Mouse (Mus musculus) cerebellum, adult 2 months (tissue): ENCODE data around the gene Neb. TPM values are rescaled to one million over a fixed set of nuclear protein-coding genes. Genes with fewer than 3 reads are reported as not detected.

ENCODE experiments used
- DNase-seq, 2 experiments: peaks; one replicate each; pipeline ENCODE4 v3.0.0; 2021
- H3K27ac ChIP-seq: fragments of 200-500 bp; 2 replicates; pipeline ENCODE4 v1.5.1; 2012; ENCODE audit warnings: low read length, control low read depth, inconsistent platforms; ENCODE audit not compliant: insufficient read depth
- H3K27me3 ChIP-seq: fragments of 200-500 bp; 2 replicates; pipeline ENCODE4 v1.6.1; 2012; ENCODE audit warnings: inconsistent platforms, mild to moderate bottlenecking, low read length, moderate library complexity; ENCODE audit not compliant: control insufficient read depth, insufficient read depth
- H3K4me1 ChIP-seq: fragments of 200-500 bp; 2 replicates; pipeline ENCODE4 v1.6.1; 2011; ENCODE audit warnings: low read length; ENCODE audit not compliant: control insufficient read depth, insufficient read depth
- H3K4me3 ChIP-seq: fragments of 200-500 bp; replicated peaks from 2 replicates; pipeline ENCODE3; 2011; ENCODE audit warnings: mild to moderate bottlenecking, low read depth, low read length, control low read depth; ENCODE audit not compliant: insufficient read depth
- CTCF ChIP-seq: fragments of 200-500 bp; IDR thresholded peaks from 2 replicates; pipeline ENCODE4 v1.5.1; 2011; ENCODE audit warnings: low read depth, mild to moderate bottlenecking, control low read depth, low read length, moderate library complexity, borderline replicate concordance; ENCODE audit not compliant: insufficient read depth
- POLR2A ChIP-seq: fragments of 200-500 bp; IDR thresholded peaks from 2 replicates; pipeline ENCODE4 v1.6.1; 2011; ENCODE audit warnings: low read length, control low read depth, borderline replicate concordance; ENCODE audit not compliant: insufficient read depth
- WGBS: fragments of 180-500 bp; shearing (Covaris S2); methylation state at CpG from one replicate; pipeline ENCODE4 v1.1.7; 2018; 5-methylcytosine and 5-hydroxymethylcytosine counted together
- polyA plus RNA-seq: library from polyadenylated mRNA; depleted of rRNA; stranded (reverse); fragments of >200 nt; gene quantifications from 2 replicates; pipeline ENCODE4 v1.2.3, GENCODE M21; 2012

The Neb gene
- polyA plus RNA-seq, 1 experiment = 10.8 TPM

GRCm38 (mm10) chr2:52215945-52216344 lies 162.3 kb downstream of the Neb start:
- no peak overlapping the region for H3K4me3 ChIP-seq

GRCm38 (mm10) chr2:52212561-52212961 lies 165.7 kb downstream of the Neb start:
- no peaks in the 10 kb centered on the region for H3K27me3 ChIP-seq
- peak; percentile 50; the same call in 1 of the 2 replicates for TF ChIP-seq POLR2A
- no peak for TF ChIP-seq CTCF
- no peak overlapping the region for H3K4me3 ChIP-seq
- 7% methylated on average over 11 of the region's 11 CpGs for WGBS
- peaks cover 16% of the 10 kb centered on the region; the same call in 1 of the 2 replicates for H3K4me1 ChIP-seq
- peak overlapping the region; percentile 71 for H3K27ac ChIP-seq
- peak; percentile 92 to 99 for DNase-seq

More at GRCm38 (mm10) chr2:52215945-52216344, 162.3 kb downstream of the Neb start:
- H3K27ac ChIP-seq = peak overlapping the region; percentile 57
- TF ChIP-seq CTCF (no peak), POLR2A (no peak)
- peaks cover 15% of the 10 kb centered on the region; the same call in 1 of the 2 replicates for H3K4me1 ChIP-seq
- WGBS = 64% methylated on average over 8 of the region's 8 CpGs
- no peaks in the 10 kb centered on the region for H3K27me3 ChIP-seq
- DNase-seq = peak in 1 of 2 experiments; percentile 59

- Histone ChIP-seq H3K4me3 (no peak overlapping the region), H3K4me1 (peaks cover 16% of the 10 kb centered on the region; the same call in 1 of the 2 replicates), H3K27me3 (no peaks in the 10 kb centered on the region), H3K27ac (peak overlapping the region; percentile 77)
- DNase-seq = peak; percentile 55 to 76
- TF ChIP-seq POLR2A (no peak), CTCF (no peak)
- 16% methylated on average over 5 of the region's 5 CpGs for WGBS
These were observed 166.8 kb downstream of the Neb start for GRCm38 (mm10) chr2:52211358-52211899.

- Histone ChIP-seq H3K27ac (no peak overlapping the region), H3K4me1 (peaks cover 16% of the 10 kb centered on the region; the same call in 1 of the 2 replicates), H3K27me3 (no peaks in the 10 kb centered on the region), H3K4me3 (no peak overlapping the region)
- WGBS = 84% methylated on average over 7 of the region's 7 CpGs
- no peak for TF ChIP-seq POLR2A
- TF ChIP-seq CTCF = no peak
- no peak for DNase-seq
These were observed 167.6 kb downstream of the Neb start for GRCm38 (mm10) chr2:52210685-52211084.

GRCm38 (mm10) chr2:52204992-52205391 lies 173.3 kb downstream of the Neb start:
- H3K27ac ChIP-seq = no peak overlapping the region
- no peak for DNase-seq
- no peak for TF ChIP-seq POLR2A
- TF ChIP-seq CTCF = no peak
- peaks cover 8% of the 10 kb centered on the region; the same call in 1 of the 2 replicates for H3K4me1 ChIP-seq
- H3K4me3 ChIP-seq = no peak overlapping the region
- no peaks in the 10 kb centered on the region for H3K27me3 ChIP-seq
- 50% methylated on average over 4 of the region's 4 CpGs for WGBS

GRCm38 (mm10) chr2:52193629-52194028 lies 184.6 kb downstream of the Neb start:
- peak; percentile 82 to 91 for DNase-seq
- Histone ChIP-seq H3K27ac (peak overlapping the region; percentile 83; the same call in 1 of the 2 replicates), H3K4me3 (no peak overlapping the region), H3K27me3 (no peaks in the 10 kb centered on the region), H3K4me1 (peaks cover 8% of the 10 kb centered on the region; the same call in 1 of the 2 replicates)
- 11% methylated on average over 6 of the region's 6 CpGs for WGBS
- TF ChIP-seq CTCF (no peak), POLR2A (peak; percentile 27; the same call in 1 of the 2 replicates)

GRCm38 (mm10) chr2:52179678-52180077 lies 198.6 kb downstream of the Neb start:
- peaks cover 27% of the 10 kb centered on the region for H3K4me1 ChIP-seq
- H3K4me3 ChIP-seq = no peak overlapping the region
- no peaks in the 10 kb centered on the region for H3K27me3 ChIP-seq
- no peak for DNase-seq
- H3K27ac ChIP-seq = peak overlapping the region; percentile 69
- 98% methylated on average over 1 of the region's 1 CpGs for WGBS
- TF ChIP-seq POLR2A (no peak), CTCF (no peak)

- Histone ChIP-seq H3K4me1 (peaks cover 27% of the 10 kb centered on the region), H3K4me3 (no peak overlapping the region), H3K27me3 (no peaks in the 10 kb centered on the region), H3K27ac (peak overlapping the region; percentile 95)
- no peak for TF ChIP-seq CTCF
- no peak for TF ChIP-seq POLR2A
- 36% methylated on average over 9 of the region's 9 CpGs for WGBS
- DNase-seq = peak; percentile 57 to 61
These were observed 200.5 kb downstream of the Neb start for GRCm38 (mm10) chr2:52177726-52178125.
